Mouse (Mus musculus) heart, postnatal 0 days (tissue): ENCODE data around the gene Pim1.

Experiments
- CTCF ChIP-seq: IDR thresholded peaks from 2 replicates; pipeline ENCODE4 v1.5.1; 2016; ENCODE audit warnings: antibody characterized with exemption, control low read depth, low read depth
- EP300 ChIP-seq: IDR thresholded peaks from 2 replicates; pipeline ENCODE4 v1.6.1; 2016; ENCODE audit warnings: antibody characterized with exemption, low read depth

DNA sequence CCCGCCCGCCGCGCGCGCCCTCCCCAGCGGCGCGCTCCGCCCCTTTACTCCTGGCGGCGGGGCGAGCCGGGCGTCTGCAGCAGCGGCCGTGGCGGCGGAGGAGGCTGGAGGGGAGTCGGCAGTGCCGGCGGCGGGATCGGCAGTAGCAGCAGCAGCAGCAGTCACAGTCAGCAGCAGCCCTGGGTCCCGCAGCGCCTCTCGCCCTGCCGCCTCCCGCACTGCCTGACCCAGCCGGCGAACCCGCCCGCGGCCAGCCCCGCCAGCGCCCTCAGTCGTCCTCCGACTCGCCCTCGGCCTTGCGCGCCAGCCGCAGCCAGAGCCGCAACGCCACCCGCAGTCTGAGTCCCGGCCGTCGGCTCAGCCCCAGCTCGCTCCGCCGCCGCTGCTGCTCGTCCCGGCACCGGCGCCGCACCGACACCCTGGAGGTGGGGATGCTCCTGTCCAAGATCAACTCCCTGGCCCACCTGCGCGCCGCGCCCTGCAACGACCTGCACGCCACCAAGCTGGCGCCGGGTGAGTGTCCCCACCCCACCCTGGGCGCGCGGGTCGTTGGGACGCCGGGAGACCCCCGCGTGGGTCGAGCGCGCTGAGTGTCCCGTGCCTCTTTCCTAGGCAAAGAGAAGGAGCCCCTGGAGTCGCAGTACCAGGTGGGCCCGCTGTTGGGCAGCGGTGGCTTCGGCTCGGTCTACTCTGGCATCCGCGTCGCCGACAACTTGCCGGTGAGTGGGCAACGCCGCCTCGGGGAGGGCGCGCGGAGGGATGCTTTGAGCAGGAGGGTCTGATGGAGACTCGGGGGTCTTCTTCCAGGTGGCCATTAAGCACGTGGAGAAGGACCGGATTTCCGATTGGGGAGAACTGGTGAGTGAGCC is at the start of gene Pim1:
- TF ChIP-seq CTCF: no peak
- no peak for TF ChIP-seq EP300
